Mouse (Mus musculus) E14TG2a.4 (cell line): ENCODE measurements at regions not wholly inside any gene's neighbourhood (a gene's known extent, or its start where the extent isn't known, plus 50 kb on each side); places are given as distances from the start of the nearest gene placed in this dataset.
A peak's percentile ranks its signal among the peaks of the same experiment; 100 is the strongest.
"Not testable (repeated sequence)": the region's sequence is repeated elsewhere in the genome, so short reads cannot be mapped to it uniquely, and the experiment has no call there.

Experiments used
- H3K27me3 ChIP-seq: 2 replicates; pipeline ENCODE4 v1.6.1; 2014; ENCODE audit warnings: low read length, control low read depth; ENCODE audit not compliant: insufficient read depth
- H3K36me3 ChIP-seq: 2 replicates; pipeline ENCODE4 v1.6.1; 2014; ENCODE audit warnings: low read length, control low read depth; ENCODE audit not compliant: insufficient read depth
- H3K4me1 ChIP-seq: replicated peaks from 2 replicates; pipeline ENCODE4 v1.6.1; 2014; ENCODE audit warnings: low read depth, low read length, control low read depth
- H3K4me3 ChIP-seq: replicated peaks from 2 replicates; pipeline ENCODE4 v1.5.1; 2014; ENCODE audit warnings: mild to moderate bottlenecking, low read length
- H3K9me3 ChIP-seq: 2 replicates; pipeline ENCODE4 v1.6.1; 2014; ENCODE audit warnings: low read length, control low read depth
- CTCF ChIP-seq: conservative IDR thresholded peaks from 2 replicates; pipeline ENCODE4 v1.5.1; 2014; ENCODE audit warnings: low read length
- NANOG ChIP-seq: IDR thresholded peaks from 2 replicates; pipeline ENCODE4 v1.6.1; 2014; ENCODE audit warnings: borderline replicate concordance, low read length, mixed read lengths
- POU5F1 ChIP-seq: IDR thresholded peaks from 2 replicates; pipeline ENCODE4 v1.6.1; 2014; ENCODE audit warnings: low read length, borderline replicate concordance

- TF ChIP-seq NANOG (peak; percentile 88; the same call in 1 of the 2 replicates), POU5F1 (peak; percentile 44; the same call in 1 of the 2 replicates)
- Histone ChIP-seq H3K4me1 (peaks cover 13% of the 10 kb centered on the region), H3K36me3 (peaks cover 30% of the 10 kb centered on the region), H3K9me3 (peaks cover 36% of the 10 kb centered on the region)
- not testable (repeated sequence) for H3K4me3 ChIP-seq, H3K27me3 ChIP-seq
Measured at GRCm38 (mm10) chr9:11441241-11441997, 536.8 kb upstream of the Cntn5 start.

DNA sequence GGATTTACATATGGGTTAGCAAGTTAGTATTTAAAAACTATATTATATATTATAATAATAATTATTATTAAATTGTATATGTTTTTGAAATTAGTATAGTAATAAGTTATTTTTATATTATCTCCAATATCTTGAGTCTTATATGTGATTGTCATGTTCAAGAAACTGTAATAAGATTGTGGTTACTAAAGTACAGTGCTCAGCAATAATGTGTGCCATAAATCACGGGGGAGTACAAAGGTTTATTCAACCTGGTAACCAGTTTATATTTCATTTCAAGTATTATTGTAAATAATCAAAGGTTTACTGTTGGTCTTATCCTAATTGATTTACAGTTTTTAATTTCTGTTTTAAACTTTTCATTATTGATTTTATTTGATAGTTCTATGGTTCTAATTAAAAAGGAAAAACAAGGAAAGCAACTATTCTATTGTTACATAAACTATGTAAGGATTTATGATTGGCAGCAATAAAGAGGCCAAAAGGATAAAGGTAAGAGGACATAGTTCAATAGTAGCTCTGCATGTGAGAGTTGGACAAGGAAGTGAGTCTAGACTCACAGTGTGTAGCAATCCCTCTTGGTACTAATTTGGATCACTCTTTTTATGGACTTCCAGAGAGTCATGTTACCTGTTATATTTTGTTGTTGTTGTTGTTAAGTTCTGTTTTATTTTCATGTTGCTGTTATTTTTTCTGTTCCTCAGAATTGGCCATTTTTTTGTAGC lies 532.0 kb upstream of the Cntn5 start:
- Histone ChIP-seq H3K9me3 (peaks cover 14% of the 10 kb centered on the region; the same call in 1 of the 2 replicates), H3K4me1 (peaks cover 13% of the 10 kb centered on the region), H3K27me3 (no peaks in the 10 kb centered on the region), H3K4me3 (no peak overlapping the region), H3K36me3 (peaks cover 10% of the 10 kb centered on the region; the same call in 1 of the 2 replicates)
- TF ChIP-seq POU5F1 (no peak), CTCF (no peak), NANOG (no peak)

- H3K27me3 ChIP-seq: no peaks in the 10 kb centered on the region
- peaks cover 10% of the 10 kb centered on the region; the same call in 1 of the 2 replicates for H3K36me3 ChIP-seq
- peaks cover 14% of the 10 kb centered on the region; the same call in 1 of the 2 replicates for H3K9me3 ChIP-seq
- H3K4me1 ChIP-seq: peaks cover 13% of the 10 kb centered on the region
- no peak overlapping the region for H3K4me3 ChIP-seq
- TF ChIP-seq POU5F1 (no peak), CTCF (no peak), NANOG (no peak)
Measured at GRCm38 (mm10) chr9:11436014-11436413, 531.4 kb upstream of the Cntn5 start.

GRCm38 (mm10) chr9:11435019-11435418 lies 530.4 kb upstream of the Cntn5 start:
- peaks cover 4% of the 10 kb centered on the region for H3K4me1 ChIP-seq
- no peaks in the 10 kb centered on the region for H3K27me3 ChIP-seq
- H3K4me3 ChIP-seq: no peak overlapping the region
- H3K9me3 ChIP-seq: peaks cover 9% of the 10 kb centered on the region; the same call in 1 of the 2 replicates
- no peak for TF ChIP-seq NANOG
- TF ChIP-seq CTCF: peak; percentile 71
- no peak for TF ChIP-seq POU5F1
- H3K36me3 ChIP-seq: peaks cover 8% of the 10 kb centered on the region; the same call in 1 of the 2 replicates

DNA sequence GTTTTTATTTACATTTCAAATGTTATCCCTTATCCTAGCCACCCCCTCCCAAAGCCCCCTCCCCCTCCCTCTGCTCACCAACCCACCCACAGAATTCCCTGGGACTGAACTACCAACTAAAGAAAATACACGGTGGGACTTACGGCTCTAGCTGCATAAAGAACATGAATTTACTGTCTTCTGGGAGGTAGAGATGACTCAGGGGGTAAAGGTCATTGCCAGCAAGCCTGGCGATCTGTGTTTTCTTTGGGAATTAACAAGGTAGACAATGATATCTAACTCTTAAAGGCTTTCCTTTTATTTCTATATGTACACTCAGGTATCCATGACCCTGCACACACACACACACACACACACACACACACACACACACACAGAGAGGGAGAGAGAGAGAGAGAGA lies 521.9 kb upstream of the Cntn5 start:
- TF ChIP-seq CTCF (no peak), NANOG (no peak), POU5F1 (no peak)
- Histone ChIP-seq H3K9me3 (no peaks in the 10 kb centered on the region), H3K27me3 (no peaks in the 10 kb centered on the region), H3K4me3 (no peak overlapping the region), H3K4me1 (no peaks in the 10 kb centered on the region), H3K36me3 (no peaks in the 10 kb centered on the region)

GRCm38 (mm10) chr9:11396829-11397228 lies 492.3 kb upstream of the Cntn5 start:
- TF ChIP-seq NANOG (no peak), POU5F1 (no peak), CTCF (no peak)
- H3K27me3 ChIP-seq: no peaks in the 10 kb centered on the region
- no peaks in the 10 kb centered on the region for H3K36me3 ChIP-seq
- H3K4me1 ChIP-seq: peaks cover 20% of the 10 kb centered on the region
- H3K9me3 ChIP-seq: peaks cover 4% of the 10 kb centered on the region; the same call in 1 of the 2 replicates
- H3K4me3 ChIP-seq: no peak overlapping the region

GRCm38 (mm10) chr9:11381648-11382075 lies 477.1 kb upstream of the Cntn5 start:
- H3K36me3 ChIP-seq: peaks cover 10% of the 10 kb centered on the region
- TF ChIP-seq POU5F1: no peak
- no peak for TF ChIP-seq CTCF
- TF ChIP-seq NANOG: no peak
- H3K4me3 ChIP-seq: no peak overlapping the region
- H3K27me3 ChIP-seq: no peaks in the 10 kb centered on the region
- H3K4me1 ChIP-seq: peaks cover 11% of the 10 kb centered on the region
- peaks cover 17% of the 10 kb centered on the region for H3K9me3 ChIP-seq

GRCm38 (mm10) chr9:11380531-11380930 lies 476.0 kb upstream of the Cntn5 start:
- Histone ChIP-seq H3K9me3 (peaks cover 19% of the 10 kb centered on the region), H3K36me3 (peaks cover 10% of the 10 kb centered on the region), H3K27me3 (no peaks in the 10 kb centered on the region), H3K4me3 (no peak overlapping the region), H3K4me1 (peaks cover 11% of the 10 kb centered on the region)
- TF ChIP-seq POU5F1: no peak
- TF ChIP-seq CTCF: no peak
- TF ChIP-seq NANOG: no peak
